Mouse (Mus musculus) intestine, embryonic 15.5 days (tissue): Measurements from ENCODE around the gene Znhit1. TPM values are rescaled to one million over a fixed set of nuclear protein-coding genes. Genes with fewer than 3 reads are reported as not detected.
A peak's percentile ranks its signal among the peaks of the same experiment; 100 is the strongest.

Source experiments
- ATAC-seq: fragments of 200-750 bp; cut with Nextera tagmentation; 2 replicates; pipeline ENCODE4 v1.8.0; 2017; ENCODE audit warnings: moderate TSS enrichment, moderate library complexity
- H3K27ac ChIP-seq: fragments of 300-500 bp; sonication (generic); 2 replicates; pipeline ENCODE4 v1.5.1; 2015; ENCODE audit warnings: mild to moderate bottlenecking, inconsistent platforms
- H3K27me3 ChIP-seq: fragments of 300-500 bp; sonication (generic); replicated peaks from 2 replicates; pipeline ENCODE4 v1.6.1; 2015; ENCODE audit warnings: inconsistent platforms
- H3K36me3 ChIP-seq: fragments of 300-500 bp; sonication (generic); 2 replicates; pipeline ENCODE4 v1.6.1; 2015; ENCODE audit warnings: inconsistent platforms
- H3K4me1 ChIP-seq: fragments of 300-500 bp; sonication (generic); replicated peaks from 2 replicates; pipeline ENCODE4 v1.6.1; 2015; ENCODE audit warnings: inconsistent platforms
- H3K4me2 ChIP-seq: fragments of 300-500 bp; sonication (generic); replicated peaks from 2 replicates; pipeline ENCODE4 v1.6.1; 2015; ENCODE audit warnings: mild to moderate bottlenecking, inconsistent platforms
- H3K4me3 ChIP-seq: fragments of 300-500 bp; sonication (generic); replicated peaks from 2 replicates; pipeline ENCODE4 v1.5.1; 2015; ENCODE audit warnings: inconsistent platforms
- H3K9ac ChIP-seq: fragments of 300-500 bp; sonication (generic); 2 replicates; pipeline ENCODE4 v1.6.1; 2015; ENCODE audit warnings: inconsistent platforms
- H3K9me3 ChIP-seq: fragments of 300-500 bp; sonication (generic); 2 replicates; pipeline ENCODE4 v1.6.1; 2016; ENCODE audit warnings: inconsistent platforms
- WGBS: fragments of 180-500 bp; shearing (Covaris S2); methylation state at CpG from one replicate; pipeline ENCODE4 v1.1.7; 2015; 5-methylcytosine and 5-hydroxymethylcytosine counted together
- polyA plus RNA-seq: library from polyadenylated mRNA; unstranded; fragments of >200 nt; fragmentation: Nextera tagmentation; extraction: Ambion mirVana; gene quantifications from 2 replicates; pipeline ENCODE4 v1.2.1, GENCODE M21; 2015

The Znhit1 gene
- polyA plus RNA-seq, 1 experiment from 2014 or later, result 99.9 TPM

- Histone ChIP-seq H3K9me3 (no peaks in the 10 kb centered on the region), H3K36me3 (peaks cover 13% of the 10 kb centered on the region), H3K9ac (no peak overlapping the region), H3K4me3 (no peak overlapping the region), H3K27ac (no peak overlapping the region), H3K27me3 (no peaks in the 10 kb centered on the region), H3K4me2 (no peak overlapping the region), H3K4me1 (peaks cover 5% of the 10 kb centered on the region; the same call in 1 of the 2 replicates)
- ATAC-seq, result no peak
- WGBS, result 47% methylated on average over 16 of the region's 16 CpGs
These were observed 5.4 kb downstream of the Znhit1 start for GRCm38 (mm10) chr5:136982338-136982930.

- no peak for ATAC-seq
- H3K27ac ChIP-seq, result no peak overlapping the region
- H3K9ac ChIP-seq, result no peak overlapping the region
- H3K4me1 ChIP-seq, result peaks cover 1% of the 10 kb centered on the region; the same call in 1 of the 2 replicates
- H3K4me2 ChIP-seq, result no peak overlapping the region
- H3K9me3 ChIP-seq, result no peaks in the 10 kb centered on the region
- H3K4me3 ChIP-seq, result no peak overlapping the region
- 88% methylated on average over 8 of the region's 8 CpGs for WGBS
- no peaks in the 10 kb centered on the region for H3K27me3 ChIP-seq
- H3K36me3 ChIP-seq, result peaks cover 13% of the 10 kb centered on the region
These were observed 6.8 kb downstream of the Znhit1 start for GRCm38 (mm10) chr5:136980974-136981373.

GRCm38 (mm10) chr5:136979762-136980161 is 8.1 kb downstream of the Znhit1 start:
- no peaks in the 10 kb centered on the region for H3K4me1 ChIP-seq
- H3K27ac ChIP-seq, result no peak overlapping the region
- no peaks in the 10 kb centered on the region for H3K27me3 ChIP-seq
- no peak for ATAC-seq
- no peak overlapping the region for H3K9ac ChIP-seq
- no peak overlapping the region for H3K4me2 ChIP-seq
- no peaks in the 10 kb centered on the region for H3K9me3 ChIP-seq
- H3K4me3 ChIP-seq, result no peak overlapping the region
- peaks cover 13% of the 10 kb centered on the region for H3K36me3 ChIP-seq
- 88% methylated on average over 2 of the region's 2 CpGs for WGBS

- Histone ChIP-seq H3K4me1 (no peaks in the 10 kb centered on the region), H3K36me3 (peaks cover 13% of the 10 kb centered on the region), H3K27me3 (no peaks in the 10 kb centered on the region), H3K27ac (no peak overlapping the region), H3K4me2 (no peak overlapping the region), H3K9ac (no peak overlapping the region), H3K4me3 (no peak overlapping the region), H3K9me3 (no peaks in the 10 kb centered on the region)
- WGBS, result 67% methylated on average over 4 of the region's 4 CpGs
- no peak for ATAC-seq
These were observed 10.1 kb downstream of the Znhit1 start for GRCm38 (mm10) chr5:136977769-136978168.

- no peak for ATAC-seq
These were observed 14.2 kb downstream of the Znhit1 start for GRCm38 (mm10) chr5:136973670-136974069.

GRCm38 (mm10) chr5:136970703-136971102 is 17.1 kb downstream of the Znhit1 start:
- H3K9ac ChIP-seq, result no peak overlapping the region
- no peak overlapping the region for H3K4me2 ChIP-seq
- H3K27me3 ChIP-seq, result no peaks in the 10 kb centered on the region
- whole genome bisulfite sequencing, result 47% methylated on average over 1 of the region's 1 CpGs
- peak; percentile 72 for ATAC-seq
- no peak overlapping the region for H3K4me3 ChIP-seq
- peaks cover 25% of the 10 kb centered on the region for H3K4me1 ChIP-seq
- H3K9me3 ChIP-seq, result no peaks in the 10 kb centered on the region
- 0 out of 2 replicates have a peak, but pooled peaks cover 4% of the 10 kb centered on the region for H3K36me3 ChIP-seq
- H3K27ac ChIP-seq, result no peak overlapping the region

More at GRCm38 (mm10) chr5:136973670-136974069, 14.2 kb downstream of the Znhit1 start:
- H3K4me2 ChIP-seq, result no peak overlapping the region
- H3K27ac ChIP-seq, result no peak overlapping the region
- H3K36me3 ChIP-seq, result no peaks in the 10 kb centered on the region
- no peaks in the 10 kb centered on the region for H3K27me3 ChIP-seq
- H3K9me3 ChIP-seq, result no peaks in the 10 kb centered on the region
- WGBS, result 65% methylated on average over 8 of the region's 8 CpGs
- H3K9ac ChIP-seq, result no peak overlapping the region
- H3K4me3 ChIP-seq, result no peak overlapping the region
- H3K4me1 ChIP-seq, result no peaks in the 10 kb centered on the region

GRCm38 (mm10) chr5:136967592-136967991 is 20.2 kb downstream of the Znhit1 start:
- peak overlapping the region; percentile 87 for H3K27ac ChIP-seq
- H3K4me2 ChIP-seq, result peak overlapping the region; percentile 46
- H3K27me3 ChIP-seq, result no peaks in the 10 kb centered on the region
- H3K36me3 ChIP-seq, result peaks cover 15% of the 10 kb centered on the region
- 33% methylated on average over 10 of the region's 10 CpGs for WGBS
- H3K9ac ChIP-seq, result no peak overlapping the region
- no peaks in the 10 kb centered on the region for H3K9me3 ChIP-seq
- H3K4me1 ChIP-seq, result peaks cover 43% of the 10 kb centered on the region
- peak; percentile 57 for ATAC-seq
- peak overlapping the region; percentile 11; the same call in 1 of the 2 replicates for H3K4me3 ChIP-seq

- H3K9ac ChIP-seq, result no peak overlapping the region
- H3K27me3 ChIP-seq, result no peaks in the 10 kb centered on the region
- peak overlapping the region; percentile 46; the same call in 1 of the 2 replicates for H3K4me2 ChIP-seq
- peaks cover 43% of the 10 kb centered on the region for H3K4me1 ChIP-seq
- peaks cover 15% of the 10 kb centered on the region for H3K36me3 ChIP-seq
- 61% methylated on average over 4 of the region's 4 CpGs for WGBS
- no peak overlapping the region for H3K4me3 ChIP-seq
- ATAC-seq, result no peak
- peak overlapping the region; percentile 87 for H3K27ac ChIP-seq
- no peaks in the 10 kb centered on the region for H3K9me3 ChIP-seq
These were observed 20.9 kb downstream of the Znhit1 start for GRCm38 (mm10) chr5:136966861-136967455.

GRCm38 (mm10) chr5:136966331-136966730 is 21.5 kb downstream of the Znhit1 start, which contains the start of gene Cldn15:
Gene Cldn15 (plus strand): TSS chr5:136966616.
- Histone ChIP-seq H3K4me1 (peaks cover 46% of the 10 kb centered on the region), H3K4me3 (no peak within 1 kb of the TSS), H3K27me3 (no peaks in the 10 kb centered on the region), H3K4me2 (peak within 1 kb of the TSS; percentile 46), H3K9ac (peak within 1 kb of the TSS; percentile 33), H3K36me3 (peaks cover 15% of the 10 kb centered on the region), H3K9me3 (no peaks in the 10 kb centered on the region), H3K27ac (peak within 1 kb of the TSS; percentile 87)
- WGBS, result 14% methylated on average over 6 of the region's 6 CpGs
- ATAC-seq, result no peak; the same call in 1 of the 2 replicates

GRCm38 (mm10) chr5:136965686-136966085 is 22.1 kb downstream of the Znhit1 start:
- no peak overlapping the region for H3K4me3 ChIP-seq
- H3K36me3 ChIP-seq, result peaks cover 15% of the 10 kb centered on the region
- H3K27ac ChIP-seq, result peak overlapping the region; percentile 87
- no peaks in the 10 kb centered on the region for H3K9me3 ChIP-seq
- H3K27me3 ChIP-seq, result no peaks in the 10 kb centered on the region
- ATAC-seq, result peak; percentile 13
- H3K9ac ChIP-seq, result no peak overlapping the region
- peak overlapping the region; percentile 46 for H3K4me2 ChIP-seq
- peaks cover 49% of the 10 kb centered on the region for H3K4me1 ChIP-seq
- WGBS, result 72% methylated on average over 8 of the region's 8 CpGs

GRCm38 (mm10) chr5:136965210-136965609 is 22.6 kb downstream of the Znhit1 start:
- peaks cover 15% of the 10 kb centered on the region for H3K36me3 ChIP-seq
- H3K4me3 ChIP-seq, result no peak overlapping the region
- H3K4me1 ChIP-seq, result peaks cover 49% of the 10 kb centered on the region
- no peak overlapping the region for H3K4me2 ChIP-seq
- no peak overlapping the region for H3K9ac ChIP-seq
- peak; percentile 46 for ATAC-seq
- no peaks in the 10 kb centered on the region for H3K9me3 ChIP-seq
- H3K27me3 ChIP-seq, result no peaks in the 10 kb centered on the region
- 49% methylated on average over 9 of the region's 9 CpGs for WGBS
- H3K27ac ChIP-seq, result peak overlapping the region; percentile 87

GRCm38 (mm10) chr5:136962966-136963540 is 24.8 kb downstream of the Znhit1 start:
- H3K27ac ChIP-seq, result peak overlapping the region; percentile 40; the same call in 1 of the 2 replicates

More at GRCm38 (mm10) chr5:136962966-136963540, 24.8 kb downstream of the Znhit1 start:
- ATAC-seq, result no peak
- Histone ChIP-seq H3K4me3 (peak overlapping the region; percentile 78), H3K9me3 (no peaks in the 10 kb centered on the region), H3K9ac (peak overlapping the region; percentile 75; the same call in 1 of the 2 replicates), H3K4me1 (peaks cover 49% of the 10 kb centered on the region), H3K27me3 (no peaks in the 10 kb centered on the region), H3K36me3 (peaks cover 15% of the 10 kb centered on the region), H3K4me2 (peak overlapping the region; percentile 78)
- WGBS, result 73% methylated on average over 8 of the region's 8 CpGs
